ENCODE assay signal across 26 mouse cellular contexts in genomic region chr12:87093671-87094070, GRCm38 (mm10). TPM values are rescaled to one million over a fixed set of nuclear protein-coding genes. Genes with fewer than 3 reads are reported as not detected.
DNase-seq lines count a peak whose midpoint lies in the region; TF ChIP-seq lines count a peak whose summit lies in the region.
"Had no signal": no experiment of that assay in that cellular context is flagged by ENCODE, and none has a peak within 500 bp of the region (broad histone marks: within the 10 kb centered on the region; RNA-seq: fewer than 3 reads in every experiment).

No protein-coding gene starts in this region.

- H3K4me1 ChIP-seq in lung, adult 2 months (ENCODE audit: control insufficient read depth, insufficient read depth, low read length), result no peaks in the 10 kb centered on the region
- H3K4me1 ChIP-seq: embryonic facial prominence, embryonic 12.5 days; embryonic facial prominence, embryonic 15.5 days; forebrain, embryonic 12.5 days; forebrain, embryonic 15.5 days; hindbrain, embryonic 15.5 days had no signal

- peak overlapping the region; percentile 67 for H3K27ac ChIP-seq in left cerebral cortex, adult 2 months
- H3K27ac ChIP-seq: embryonic facial prominence, embryonic 12.5 days; embryonic facial prominence, embryonic 15.5 days; forebrain, embryonic 12.5 days; forebrain, embryonic 15.5 days; gastrocnemius, adult 2 months; hindbrain, embryonic 12.5 days; hindbrain, embryonic 15.5 days had no signal

- no peak for DNase-seq in left cerebral cortex, adult 2 months (ENCODE audit: extremely low spot score in 1 of 2, low spot score in 2 of 2)
- DNase-seq in left cerebral cortex, postnatal 4 days, result no peak
- peak; percentile 13 for DNase-seq in lung, postnatal 36 days
- no peak for DNase-seq in lung, adult 2 months
- peak; percentile 69 for DNase-seq in brain, adult 2 months (ENCODE audit: low read depth, low spot score)
- peak; percentile 50 for DNase-seq in telencephalon, adult 2 months (ENCODE audit: low read depth, low spot score)
- DNase-seq in ovary, adult 18-20 months (ENCODE audit: low spot score), result no peak
- DNase-seq: adrenal gland, adult 8-10 months; adrenal gland, postnatal 25 days; cerebellum, adult 11 months; gastrocnemius, adult 2 months; gastrocnemius, postnatal 14 days; heart, adult 11 months had no signal

- TF ChIP-seq POLR2A in lung, adult 2 months (IDR thresholded peaks at IDR 0.05; ENCODE audit: borderline replicate concordance, extremely low read depth, low read depth, low read length), result no peak

- no peak overlapping the region for H3K4me3 ChIP-seq in left cerebral cortex, adult 2 months
- no peak overlapping the region for H3K4me3 ChIP-seq in lung, adult 2 months (replicated peaks; ENCODE audit: extremely low read depth, low read depth, low read length)
- H3K4me3 ChIP-seq: embryonic facial prominence, embryonic 12.5 days; embryonic facial prominence, embryonic 15.5 days; erythroblast, embryonic 14.5 days; forebrain, embryonic 12.5 days; forebrain, embryonic 15.5 days; gastrocnemius, adult 2 months; hindbrain, embryonic 12.5 days; hindbrain, embryonic 15.5 days had no signal

- WGBS in lung, adult 2 months, result 47% methylated on average over 6 of the region's 6 CpGs

- intact Hi-C loops in left cerebral cortex, adult 2 months (cut with DNase I), result no loop called here
- intact Hi-C loops in left cerebral cortex, postnatal 4 days (cut with DNase I), result no loop called here

- no peak for TF ChIP-seq CTCF in left cerebral cortex, adult 2 months (IDR thresholded peaks at IDR 0.05)
- TF ChIP-seq CTCF in lung, adult 2 months (IDR thresholded peaks at IDR 0.05; ENCODE audit: insufficient read depth, low read length), result no peak

RNA-seq across cellular contexts. Expression of gene Ngb, which starts 8.7 kb away (rescaled TPM):
- total RNA-seq in left cerebral cortex, adult 2 months (2021), result 1 to 10 TPM; 9.1 to 9.4 TPM
- total RNA-seq in left cerebral cortex, postnatal 4 days (2021), result 1 to 10 TPM; 4.7 to 5.5 TPM
- 4.8 and 7.8 TPM in 2 replicates for polyA plus RNA-seq in lung, adult 2 months (2012; rRNA removed)
- total RNA-seq: common myeloid progenitor, adult 5-6 weeks; gastrocnemius, postnatal 4 days; heart, postnatal 25 days; MEL had no signal
- polyA plus RNA-seq: CD4-positive, CD25-positive, alpha-beta regulatory T cell, adult 4 months; erythroblast, embryonic 14.5 days; heart, postnatal 0 days had no signal

RNA-seq across cellular contexts. Expression of gene Gstz1, which starts 53.3 kb away (rescaled TPM):
- total RNA-seq in left cerebral cortex, adult 2 months (2021), result 10 to 100 TPM; 48.9 to 50.3 TPM
- 10 to 100 TPM; 59.4 TPM for total RNA-seq in left cerebral cortex, postnatal 4 days (2021)
- polyA plus RNA-seq in lung, adult 2 months (2012; rRNA removed), result 54.5 and 69.7 TPM in 2 replicates

RNA-seq across cellular contexts. Expression of gene Pomt2, which starts 54.1 kb away (rescaled TPM):
- 10 to 100 TPM; 16.4 to 19.6 TPM for total RNA-seq in left cerebral cortex, adult 2 months (2021)
- 10 to 100 TPM; 22.4 to 23.8 TPM for total RNA-seq in left cerebral cortex, postnatal 4 days (2021)
- 15.1 and 15.7 TPM in 2 replicates for polyA plus RNA-seq in lung, adult 2 months (2012; rRNA removed)

Comparison
In these comparisons a context has a peak if more than half of its experiments do, and no peak if none do; other contexts are left out.
1. DNase-seq: peak in lung, postnatal 36 days (single experiment), brain, adult 2 months (single experiment) and telencephalon, adult 2 months (single experiment); none in left cerebral cortex, adult 2 months (0 of 2), left cerebral cortex, postnatal 4 days (single experiment), lung, adult 2 months (single experiment) and ovary, adult 18-20 months (single experiment).